8 mouse cellular contexts compared by ENCODE assay signal in the genomic region with DNA sequence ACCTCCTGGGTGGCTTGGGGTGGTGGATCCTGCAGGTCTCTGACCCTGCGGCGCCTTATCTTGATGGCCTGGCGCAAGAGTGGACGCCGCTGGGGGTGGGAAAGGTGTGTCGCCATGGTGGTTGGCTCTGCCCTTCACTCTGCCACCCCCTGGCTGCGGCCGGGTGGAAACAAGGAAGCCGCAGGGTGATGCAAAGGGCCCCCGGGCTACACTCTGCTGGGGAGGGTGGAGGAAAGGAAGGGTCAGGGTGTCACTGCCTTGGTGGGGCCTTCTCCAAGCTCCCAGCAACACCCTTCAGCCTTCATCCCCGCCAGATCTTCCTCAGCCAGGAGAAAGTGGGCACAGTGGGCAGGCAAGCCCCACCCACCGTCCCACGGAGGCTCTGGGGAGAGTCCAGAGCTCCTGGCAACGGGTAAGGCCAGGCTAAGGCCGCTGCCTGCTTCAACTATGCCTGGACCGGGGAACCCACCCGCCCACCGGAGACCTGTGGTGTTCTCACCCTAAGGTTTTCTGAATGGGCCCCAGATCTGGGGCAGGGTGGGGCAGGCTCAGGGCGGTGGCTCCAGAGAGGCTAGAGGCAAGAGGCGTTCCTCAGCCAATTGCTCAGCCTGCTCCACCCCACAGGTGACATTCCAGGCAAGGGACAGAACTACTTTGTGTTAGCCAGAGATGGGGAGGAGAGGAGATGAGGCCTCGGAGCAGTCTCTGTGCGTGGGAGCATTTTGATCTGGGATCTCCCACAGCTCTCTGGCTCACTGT. TPM values are rescaled to one million over a fixed set of nuclear protein-coding genes. Genes with fewer than 3 reads are reported as not detected.
DNase-seq lines count a peak whose midpoint lies in the region; ATAC-seq and TF ChIP-seq lines count a peak whose summit lies in the region.

A gene (minus strand): TSS at position 516 of the 759 bp plus-strand sequence.

- peak within 1 kb of the TSS; percentile 58 for H3K4me2 ChIP-seq in neural tube, embryonic 11.5 days (ENCODE audit: low read depth)
- peak within 1 kb of the TSS; percentile 53 for H3K4me2 ChIP-seq in hindbrain, embryonic 15.5 days

- H3K9ac ChIP-seq in neural tube, embryonic 11.5 days (ENCODE audit: low read length): peak within 1 kb of the TSS; percentile 53
- peak within 1 kb of the TSS; percentile 37 for H3K9ac ChIP-seq in hindbrain, embryonic 15.5 days

- H3K9me3 ChIP-seq in neural tube, embryonic 11.5 days (ENCODE audit: control insufficient read depth, low read length): no peaks in the 10 kb centered on the region
- no peaks in the 10 kb centered on the region for H3K9me3 ChIP-seq in embryonic facial prominence, embryonic 10.5 days
- H3K9me3 ChIP-seq in hindbrain, embryonic 15.5 days: no peaks in the 10 kb centered on the region

- H3K36me3 ChIP-seq in neural tube, embryonic 11.5 days (ENCODE audit: control insufficient read depth, insufficient read depth, low read length): peaks cover 8% of the 10 kb centered on the region
- peaks cover 40% of the 10 kb centered on the region for H3K36me3 ChIP-seq in embryonic facial prominence, embryonic 10.5 days (replicated peaks)
- H3K36me3 ChIP-seq in hindbrain, embryonic 15.5 days: peaks cover 26% of the 10 kb centered on the region
- peaks cover 36% of the 10 kb centered on the region for H3K36me3 ChIP-seq in spleen, adult 2 months (ENCODE audit: control insufficient read depth, insufficient read depth, low read length)

- TF ChIP-seq CTCF in spleen, adult 2 months (IDR thresholded peaks at IDR 0.05; ENCODE audit: extremely low read depth, insufficient read depth, insufficient read length, insufficient replicate concordance): peak; percentile 41; the same call in 1 of the 2 replicates

- peak within 1 kb of the TSS; percentile 21 for H3K4me3 ChIP-seq in neural tube, embryonic 11.5 days (ENCODE audit: low read depth, low read length)
- H3K4me3 ChIP-seq in embryonic facial prominence, embryonic 10.5 days: peak within 1 kb of the TSS; percentile 53
- H3K4me3 ChIP-seq in hindbrain, embryonic 15.5 days: peak within 1 kb of the TSS; percentile 28
- peak within 1 kb of the TSS; percentile 68 for H3K4me3 ChIP-seq in spleen, adult 2 months (ENCODE audit: extremely low read depth, insufficient read depth, insufficient read length)

- DNase-seq in neural tube, embryonic 11.5 days (ENCODE audit: low spot score): peak; percentile 9
- DNase-seq in neural tube, embryonic 10.5 days (ENCODE audit: extremely low spot score, low spot score): no peak
- DNase-seq in embryonic facial prominence, embryonic 10.5 days (ENCODE audit: low spot score): no peak
- peak; percentile 67 for DNase-seq in lung, postnatal 14 days
- DNase-seq in spleen, adult 2 months (ENCODE audit: low read depth in 1 of 2, low spot score in 2 of 2): peak in 1 of 2 experiments; percentile 81
- no peak for DNase-seq in right cerebral cortex, postnatal 25 days
- DNase-seq in yolk sac, embryonic 10.5 days (ENCODE audit: low spot score): no peak

- ATAC-seq in neural tube, embryonic 11.5 days (ENCODE audit: insufficient read depth, low FRiP score, low TSS enrichment): no peak
- ATAC-seq in hindbrain, embryonic 15.5 days (ENCODE audit: low FRiP score, low read depth): peak; percentile 24; the same call in 1 of the 2 replicates

- peak within 1 kb of the TSS; percentile 70 for H3K27ac ChIP-seq in neural tube, embryonic 11.5 days (ENCODE audit: low read depth, low read length)
- H3K27ac ChIP-seq in embryonic facial prominence, embryonic 10.5 days (replicated peaks): peak within 1 kb of the TSS; percentile 76
- 0 out of 2 replicates have a peak within 1 kb of the TSS, but pooled peaks have one; percentile 38 for H3K27ac ChIP-seq in hindbrain, embryonic 15.5 days (replicated peaks)
- peak within 1 kb of the TSS; percentile 97 for H3K27ac ChIP-seq in spleen, adult 2 months (ENCODE audit: insufficient read depth, low read length)

- WGBS in neural tube, embryonic 11.5 days: 72% methylated on average over 22 of the region's 22 CpGs
- WGBS in embryonic facial prominence, embryonic 10.5 days: 65% methylated on average over 22 of the region's 22 CpGs
- WGBS in hindbrain, embryonic 15.5 days: 66% methylated on average over 22 of the region's 22 CpGs
- 6% methylated on average over 22 of the region's 22 CpGs for WGBS in spleen, adult 2 months

- peaks cover 13% of the 10 kb centered on the region for H3K4me1 ChIP-seq in neural tube, embryonic 11.5 days (ENCODE audit: control insufficient read depth, insufficient read depth, low read length)
- H3K4me1 ChIP-seq in embryonic facial prominence, embryonic 10.5 days: peaks cover 68% of the 10 kb centered on the region
- peaks cover 16% of the 10 kb centered on the region for H3K4me1 ChIP-seq in hindbrain, embryonic 15.5 days (replicated peaks)
- H3K4me1 ChIP-seq in spleen, adult 2 months (ENCODE audit: control insufficient read depth, insufficient read depth, insufficient read length): peaks cover 10% of the 10 kb centered on the region; the same call in 1 of the 2 replicates

- no peaks in the 10 kb centered on the region for H3K27me3 ChIP-seq in neural tube, embryonic 11.5 days (ENCODE audit: control insufficient read depth, insufficient read depth, low read length)
- no peaks in the 10 kb centered on the region for H3K27me3 ChIP-seq in embryonic facial prominence, embryonic 10.5 days (replicated peaks; ENCODE audit: low read depth, poor library complexity, severe bottlenecking)
- no peaks in the 10 kb centered on the region for H3K27me3 ChIP-seq in hindbrain, embryonic 15.5 days
- H3K27me3 ChIP-seq in spleen, adult 2 months (ENCODE audit: control insufficient read depth, insufficient read depth, low read length): no peaks in the 10 kb centered on the region

- peak; percentile 46; the same call in 1 of the 2 replicates for TF ChIP-seq POLR2A in spleen, adult 2 months (IDR thresholded peaks at IDR 0.05; ENCODE audit: low read depth, low read length)

RNA-seq across cellular contexts. Expression of the gene that starts here (rescaled TPM):
- 1.3 and 1.5 TPM in 2 replicates for polyA plus RNA-seq in neural tube, embryonic 11.5 days (2014; fragmentation: Nextera tagmentation; extraction: Ambion mirVana)
- 2.9 TPM in 2 replicates for polyA plus RNA-seq in embryonic facial prominence, embryonic 10.5 days (2016; fragmentation: Nextera tagmentation; extraction: Ambion mirVana)
- polyA plus RNA-seq in hindbrain, embryonic 15.5 days (2015; fragmentation: Nextera tagmentation; extraction: Ambion mirVana): 1.0 and 1.6 TPM in 2 replicates
- 49.4 and 65.0 TPM in 2 replicates for polyA plus RNA-seq in spleen, adult 2 months (2012; rRNA removed)

Comparison
In these comparisons a context has a peak if more than half of its experiments do, and no peak if none do; other contexts are left out.
1. RNA of the gene that starts here (polyA plus RNA-seq): 49.4 to 65.0 TPM in spleen, adult 2 months; 2.9 TPM in embryonic facial prominence, embryonic 10.5 days, 1.0 to 1.6 TPM in hindbrain, embryonic 15.5 days and 1.3 to 1.5 TPM in neural tube, embryonic 11.5 days; every median in the first group is over 10 times any median in the second.
2. DNase-seq: peak in neural tube, embryonic 11.5 days (single experiment) and lung, postnatal 14 days (single experiment); none in neural tube, embryonic 10.5 days (single experiment), embryonic facial prominence, embryonic 10.5 days (single experiment), right cerebral cortex, postnatal 25 days (single experiment) and yolk sac, embryonic 10.5 days (single experiment).
3. H3K27ac ChIP-seq: peak in every context shown above with its lines; median percentile 97 in spleen, adult 2 months; 76 in embryonic facial prominence, embryonic 10.5 days; 70 in neural tube, embryonic 11.5 days; 38 in hindbrain, embryonic 15.5 days.
4. Peak in every context shown above with its lines, with median percentiles within 50 percentile points of each other: H3K4me3 ChIP-seq.